Mouse (Mus musculus) olfactory bulb, adult 2 months (tissue): ENCODE measurements around the gene Ociad1. TPM values are rescaled to one million over a fixed set of nuclear protein-coding genes. Genes with fewer than 3 reads are reported as not detected.

Experiments used
- H3K27ac ChIP-seq: fragments of 200-500 bp; 2 replicates; pipeline ENCODE4 v1.5.1; 2012; ENCODE audit warnings: low read depth, low read length; ENCODE audit not compliant: insufficient read depth
- H3K4me1 ChIP-seq: fragments of 200-500 bp; 2 replicates; pipeline ENCODE4 v1.6.1; 2012; ENCODE audit warnings: low read length; ENCODE audit not compliant: control insufficient read depth, insufficient read depth
- H3K4me3 ChIP-seq: fragments of 200-500 bp; 2 replicates; pipeline ENCODE4 v1.5.1; 2012; ENCODE audit warnings: mild to moderate bottlenecking, low read depth, low read length, moderate library complexity; ENCODE audit not compliant: insufficient read depth
- CTCF ChIP-seq: fragments of 200-500 bp; IDR thresholded peaks from 2 replicates; pipeline ENCODE4 v1.5.1; 2012; ENCODE audit warnings: low read depth, mild to moderate bottlenecking, low read length, moderate library complexity; ENCODE audit not compliant: insufficient read depth
- POLR2A ChIP-seq: fragments of 200-500 bp; IDR thresholded peaks from 2 replicates; pipeline ENCODE4 v1.6.1; 2012; ENCODE audit warnings: mild to moderate bottlenecking, low read depth, low read length, moderate library complexity; ENCODE audit not compliant: insufficient read depth
- WGBS: fragments of 180-500 bp; shearing (Covaris S2); methylation state at CpG from one replicate; pipeline ENCODE4 v1.1.7; 2018; 5-methylcytosine and 5-hydroxymethylcytosine counted together
- polyA plus RNA-seq: library from polyadenylated mRNA; stranded (reverse); fragments of >200 nt; gene quantifications from 2 replicates; pipeline ENCODE4 v1.2.4, GENCODE M21; 2012; ENCODE audit warnings: low replicate concordance; ENCODE audit not compliant: missing spikeins, insufficient read depth, insufficient read length

The Ociad1 gene
- polyA plus RNA-seq, result 165 and 443 TPM in 2 replicates

DNA sequence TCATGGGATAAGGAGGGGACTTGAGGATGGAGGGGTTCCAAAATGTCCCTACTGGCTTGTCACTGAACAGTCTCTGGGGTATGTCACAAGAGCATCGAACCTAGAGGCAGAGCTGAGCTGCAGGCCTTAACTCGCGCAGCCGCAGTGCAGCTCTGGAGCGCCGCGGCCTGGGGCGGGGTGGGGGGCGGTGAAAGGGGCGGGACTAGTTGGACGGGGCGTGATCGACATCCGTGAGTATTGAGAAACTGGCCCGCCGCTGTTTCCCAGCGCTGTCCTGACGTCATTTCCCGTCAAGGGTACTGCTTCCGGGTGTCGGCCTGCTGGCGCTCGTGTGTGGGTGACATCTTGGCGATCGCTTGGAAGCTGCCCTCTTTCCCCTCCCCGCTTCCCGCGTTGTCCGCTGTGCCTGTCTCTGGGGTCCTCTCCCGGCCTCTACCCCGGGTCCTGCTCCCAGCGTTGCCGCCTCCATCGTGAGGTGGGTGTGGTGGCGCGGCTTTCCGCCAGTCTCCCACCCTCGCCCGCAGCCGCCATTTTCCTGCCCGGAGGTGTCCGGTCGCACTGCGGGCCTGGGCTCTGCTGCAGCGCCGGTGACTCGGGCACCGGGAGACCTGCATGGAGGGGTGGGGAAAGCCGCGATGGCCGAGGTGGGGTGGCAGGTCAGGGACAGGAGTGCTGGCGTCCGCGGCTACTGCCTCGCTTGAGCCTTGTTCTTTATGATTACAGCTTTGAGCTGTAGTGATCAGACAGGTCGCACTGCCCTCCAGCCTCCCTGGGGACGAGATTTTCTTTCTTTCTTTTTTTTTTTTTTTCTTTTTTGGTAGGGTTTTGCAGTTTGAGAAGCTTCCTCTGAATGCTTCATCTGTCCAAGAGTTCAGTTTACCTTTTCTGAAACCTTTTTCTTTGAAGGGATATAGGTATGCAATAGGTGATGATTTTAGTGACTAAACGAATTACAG is at the start of gene Ociad1:
TSS of gene Ociad1 (plus strand) at position 283 of the 956 bp plus-strand sequence.
- TF ChIP-seq POLR2A (peak; percentile 89), CTCF (0 out of 2 replicates have a peak, but pooled peaks have one; percentile 25)
- peaks cover 7% of the 10 kb centered on the region for H3K4me1 ChIP-seq
- WGBS, result under 1% methylated on average over 58 of the region's 58 CpGs
- peak within 1 kb of the TSS; percentile 79 for H3K27ac ChIP-seq
- H3K4me3 ChIP-seq, result peak within 1 kb of the TSS; percentile 95

DNA sequence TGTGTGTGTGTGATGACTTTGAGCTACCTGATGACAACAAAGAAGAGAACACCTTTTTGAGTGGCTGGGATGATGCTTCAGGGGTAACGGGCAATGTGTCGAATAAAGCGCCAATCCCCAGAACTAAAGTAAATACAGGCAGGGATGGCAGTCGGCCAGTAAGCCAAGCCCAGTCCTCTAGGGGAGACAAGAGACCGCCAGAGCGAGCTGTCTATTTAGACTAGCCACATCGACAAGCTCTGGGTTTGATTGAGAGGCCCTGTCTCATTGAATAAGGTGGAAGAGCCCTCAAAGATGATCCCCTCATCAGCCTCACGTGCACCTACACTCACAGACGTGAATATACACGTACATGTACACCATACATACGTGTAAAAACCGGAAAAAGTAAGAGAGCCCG is 48.2 kb upstream of the Ociad1 start:
- peaks cover 18% of the 10 kb centered on the region for H3K4me1 ChIP-seq
- TF ChIP-seq CTCF, result no peak
- TF ChIP-seq POLR2A, result no peak
- no peak overlapping the region for H3K4me3 ChIP-seq
- whole genome bisulfite sequencing, result 69% methylated on average over 13 of the region's 13 CpGs
- H3K27ac ChIP-seq, result no peak overlapping the region

DNA sequence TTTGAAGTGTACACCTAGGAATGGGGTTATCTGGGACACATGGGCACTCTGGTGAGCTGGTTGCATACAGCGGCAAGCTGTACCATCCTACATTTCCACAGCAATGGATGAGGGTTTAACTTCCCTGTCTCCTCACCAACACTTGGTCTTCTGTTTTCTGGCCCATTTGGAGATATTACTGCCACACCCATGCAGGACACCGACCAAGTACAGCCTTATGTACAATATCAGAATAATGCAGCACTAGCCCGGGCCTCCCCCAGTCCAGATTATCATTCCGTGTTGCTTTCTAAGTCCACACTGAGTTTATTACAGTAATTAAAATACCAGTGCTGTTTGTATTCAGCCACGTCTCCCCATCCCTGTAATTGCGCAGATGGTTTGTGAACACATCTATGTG is 46.2 kb upstream of the Ociad1 start:
- WGBS, result 67% methylated on average over 6 of the region's 6 CpGs
- Histone ChIP-seq H3K4me1 (peaks cover 21% of the 10 kb centered on the region), H3K4me3 (no peak overlapping the region), H3K27ac (no peak overlapping the region)
- TF ChIP-seq CTCF (no peak), POLR2A (no peak)

DNA sequence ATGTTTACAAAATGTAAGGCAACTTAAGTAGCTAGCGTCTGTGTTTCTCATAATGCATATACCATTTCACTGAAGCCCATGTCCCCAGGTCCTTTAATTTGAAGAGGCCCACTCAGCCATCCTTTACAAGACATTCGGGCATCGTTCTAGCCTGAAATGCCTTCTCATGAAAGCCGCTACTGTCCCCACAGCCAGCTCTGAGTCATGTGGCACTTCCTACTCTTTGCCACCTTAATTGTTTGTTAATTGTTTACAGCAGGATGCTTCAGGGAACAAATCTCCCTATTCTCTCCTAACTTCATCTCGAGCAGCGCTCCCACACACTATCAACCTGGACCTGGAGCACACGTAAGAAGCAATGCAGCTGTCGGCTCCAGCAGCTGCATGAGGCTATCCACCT is 44.4 kb upstream of the Ociad1 start:
- peak overlapping the region; percentile 80; the same call in 1 of the 2 replicates for H3K27ac ChIP-seq
- H3K4me1 ChIP-seq, result peaks cover 18% of the 10 kb centered on the region
- 30% methylated on average over 8 of the region's 8 CpGs for WGBS
- no peak for TF ChIP-seq POLR2A
- no peak for TF ChIP-seq CTCF
- no peak overlapping the region for H3K4me3 ChIP-seq

DNA sequence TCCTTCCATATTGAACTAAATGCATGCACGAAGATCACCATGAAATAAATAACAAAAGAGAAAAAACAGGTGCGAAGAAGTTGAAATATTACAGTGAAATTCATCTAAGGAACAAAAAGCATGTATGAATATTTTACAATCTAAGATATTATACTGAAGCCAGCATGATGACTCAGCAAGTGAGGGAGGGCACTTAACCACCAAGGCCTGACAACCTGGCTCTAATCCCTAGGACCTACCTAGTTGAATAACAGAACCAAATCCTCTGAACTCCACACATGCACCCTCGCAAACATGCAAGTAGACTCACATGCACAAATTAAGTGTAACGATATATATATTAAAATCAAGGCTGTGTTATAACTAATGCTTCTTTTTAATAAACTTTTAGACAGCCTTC is 43.2 kb upstream of the Ociad1 start:
- Histone ChIP-seq H3K4me1 (peaks cover 17% of the 10 kb centered on the region), H3K27ac (no peak overlapping the region), H3K4me3 (no peak overlapping the region)
- TF ChIP-seq POLR2A (no peak), CTCF (no peak)
- 92% methylated on average over 4 of the region's 4 CpGs for WGBS

DNA sequence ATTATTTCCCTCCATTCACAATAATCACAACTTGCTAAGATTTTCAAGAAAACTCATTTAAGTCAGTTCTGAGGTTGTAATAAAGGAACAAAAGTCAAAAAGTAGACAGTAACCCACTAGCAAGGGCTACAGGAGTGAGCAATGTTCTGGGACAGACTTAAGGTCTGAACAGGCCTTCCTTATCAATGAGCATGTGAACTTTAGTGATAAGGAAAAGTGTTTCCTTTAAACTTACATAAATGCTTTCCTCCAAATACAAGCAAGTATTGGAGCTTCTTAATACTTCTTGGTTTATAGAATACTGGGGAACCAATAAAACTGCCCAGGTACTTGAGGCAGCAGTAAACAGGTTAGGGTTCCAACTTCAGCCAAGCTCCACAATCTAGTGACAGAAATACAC is 39.8 kb upstream of the Ociad1 start:
- Histone ChIP-seq H3K27ac (no peak overlapping the region), H3K4me1 (peaks cover 14% of the 10 kb centered on the region), H3K4me3 (no peak overlapping the region)
- TF ChIP-seq POLR2A (no peak), CTCF (no peak)

DNA sequence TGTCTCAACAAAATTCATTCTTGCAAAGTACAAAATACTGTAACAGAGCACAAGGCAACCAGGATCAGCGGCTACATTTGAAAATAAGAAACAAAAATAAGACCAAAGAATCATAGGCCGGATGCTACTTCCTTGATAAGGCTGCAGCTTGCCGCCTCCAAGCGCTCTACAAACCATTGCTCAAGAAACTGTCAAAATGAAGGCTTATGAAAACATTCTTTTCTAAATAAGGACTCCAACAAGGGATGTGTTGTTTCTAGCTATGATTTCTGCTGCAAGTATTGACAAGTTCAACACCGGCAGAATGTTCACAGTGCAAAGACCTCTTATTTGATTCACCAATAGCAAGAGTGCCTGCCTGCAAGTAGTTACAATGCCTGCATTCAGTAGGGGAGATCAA is 37.9 kb upstream of the Ociad1 start:
- Histone ChIP-seq H3K4me1 (peaks cover 5% of the 10 kb centered on the region), H3K27ac (no peak overlapping the region), H3K4me3 (no peak overlapping the region; the same call in 1 of the 2 replicates)
- TF ChIP-seq CTCF, result no peak
- TF ChIP-seq POLR2A, result no peak
- 16% methylated on average over 5 of the region's 5 CpGs for WGBS

DNA sequence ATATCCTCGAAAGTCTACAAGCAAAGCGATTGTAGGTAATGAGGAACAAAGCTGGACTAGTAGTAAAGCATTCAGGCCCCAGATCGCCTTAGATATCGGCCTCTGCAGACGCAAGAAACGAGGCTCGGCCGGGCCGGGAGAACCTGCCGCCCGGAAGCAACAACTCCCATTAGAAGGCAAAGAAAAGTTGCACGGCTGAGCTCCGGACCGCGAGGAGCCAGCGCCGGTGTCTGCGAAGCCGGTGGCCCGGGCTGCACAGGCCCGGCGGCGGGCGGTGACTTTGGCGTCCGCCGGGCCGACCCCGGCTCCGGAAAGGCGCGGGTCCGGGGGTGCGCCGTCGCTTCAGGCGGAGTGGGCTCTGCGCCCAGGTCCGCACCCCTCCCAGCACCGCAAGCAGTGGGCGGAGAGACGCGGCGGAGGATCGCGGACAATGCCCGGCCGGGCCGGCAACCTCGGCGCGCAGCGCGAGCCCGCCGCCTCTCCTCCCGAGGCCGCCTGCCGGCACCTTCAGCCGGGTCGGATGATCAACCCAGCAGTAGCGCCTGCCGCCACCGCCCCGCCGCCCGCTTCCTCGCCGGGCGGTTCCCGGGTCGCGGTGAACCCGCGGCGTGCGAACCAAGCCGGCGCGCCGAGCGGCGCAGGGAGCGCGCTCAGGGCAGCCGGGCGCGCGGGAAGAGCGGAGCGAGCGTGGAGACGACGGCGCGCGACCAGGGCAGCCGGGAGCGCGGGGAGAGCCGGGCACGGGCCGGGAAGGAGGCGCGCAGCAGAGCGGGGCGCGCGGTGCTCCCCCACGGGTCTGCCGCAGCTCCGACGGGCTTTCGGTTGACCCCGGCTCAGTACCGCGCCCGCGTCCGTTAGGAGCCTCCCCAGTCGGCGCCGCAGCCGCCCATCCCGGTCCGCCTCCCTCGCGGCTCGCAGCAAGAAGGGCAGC is 37.0 kb upstream of the Ociad1 start:
- under 1% methylated on average over 124 of the region's 129 CpGs for WGBS
- no peak for TF ChIP-seq POLR2A
- Histone ChIP-seq H3K4me3 (peak overlapping the region; percentile 94), H3K4me1 (peaks cover 2% of the 10 kb centered on the region), H3K27ac (peak overlapping the region; percentile 75)
